Mouse (Mus musculus): Measurements from ENCODE around the gene Zfp12.

GRCm38 (mm10) chr5:143272108-143272507 lies 37.1 kb downstream of the Zfp12 start:
- TF ChIP-seq POLR2A (IDR thresholded peaks at IDR 0.05; ENCODE audit: insufficient read depth, low read length) = no peak
- no peak for TF ChIP-seq EP300 (IDR thresholded peaks at IDR 0.05; ENCODE audit: insufficient read depth, low read depth, low read length)
